Mouse (Mus musculus) ovary, adult 10 weeks (tissue): ENCODE data around the gene Slx4. TPM values are rescaled to one million over a fixed set of nuclear protein-coding genes. Genes with fewer than 3 reads are reported as not detected.

Experiments
- polyA plus RNA-seq: library from polyadenylated mRNA; stranded (reverse); fragments of 350-450 nt; fragmentation: Illumina TruSeq; extraction: RNeasy Lipid Tissue Mini Kit (QIAGEN cat#74804); gene quantifications from one replicate; pipeline ENCODE4 v1.2.3, GENCODE M21; 2014

Slx4 gene
- polyA plus RNA-seq, result 13.3 TPM

GRCm38 (mm10) chr16:4003489-4004398, at the start of gene Slx4:
TSS of gene Slx4 (minus strand) at chr16:4003770.

GRCm38 (mm10) chr16:4036807-4037206, 33.2 kb upstream of the Slx4 start, which contains the start of gene Dnase1:
TSS of gene Dnase1 (plus strand) at chr16:4036942.

GRCm38 (mm10) chr16:3976251-3976671, 27.3 kb downstream of the Slx4 start, which contains the start of gene Nlrc3:
TSS of gene Nlrc3 (minus strand) at chr16:3976632.

Other genes starting within 250 kb of the Slx4 start
- not detected for gene Olfr15, start 172.9 kb downstream of the Slx4 start, polyA plus RNA-seq
- 5.4 TPM for gene Zfp174, start 156.5 kb downstream of the Slx4 start, polyA plus RNA-seq
- gene Naa60, start 131.4 kb downstream of the Slx4 start, polyA plus RNA-seq, result 116 TPM
- gene Zfp597, start 119.2 kb downstream of the Slx4 start, polyA plus RNA-seq, result 26.3 TPM
- 2.8 TPM for gene Gm20695, start 119.1 kb downstream of the Slx4 start, polyA plus RNA-seq
- 1.3 TPM for gene 1700037C18Rik, start 95.1 kb downstream of the Slx4 start, polyA plus RNA-seq
- gene Cluap1, start 95.0 kb downstream of the Slx4 start, polyA plus RNA-seq, result 27.3 TPM
- gene Nlrc3, start 27.1 kb downstream of the Slx4 start, polyA plus RNA-seq, result 0.37 TPM
- gene Dnase1, start 33.2 kb upstream of the Slx4 start, polyA plus RNA-seq, result not detected
- 39.5 TPM for gene Trap1, start 74.1 kb upstream of the Slx4 start, polyA plus RNA-seq
- gene Crebbp, start 210.2 kb upstream of the Slx4 start, polyA plus RNA-seq, result 23.4 TPM